Mouse (Mus musculus) CH12.LX (cell line): ENCODE measurements around the gene Vmn1r64. TPM values are rescaled to one million over a fixed set of nuclear protein-coding genes. Genes with fewer than 3 reads are reported as not detected.

Experiments used
- DNase-seq: peaks from one replicate; pipeline ENCODE4 v3.0.0-alpha.2; 2013; ENCODE audit errors: extremely low read depth
- H3K27ac ChIP-seq: 2 replicates; pipeline ENCODE4 v1.5.1; 2012; ENCODE audit warnings: low read depth, mild to moderate bottlenecking, control low read depth, moderate library complexity; ENCODE audit not compliant: insufficient read depth
- H3K27me3 ChIP-seq: replicated peaks from 2 replicates; pipeline ENCODE3; 2012; ENCODE audit warnings: inconsistent platforms
- H3K36me3 ChIP-seq, 2 experiments: replicated peaks in 1 of 2; 2 replicates each; pipeline versions ENCODE3 to v1.6.1; 2012; ENCODE audit warnings: inconsistent platforms in 1 of 2, low read length in 1 of 2, mild to moderate bottlenecking in 1 of 2, mixed read lengths in 1 of 2, moderate library complexity in 1 of 2; ENCODE audit not compliant: control insufficient read depth in 1 of 2, insufficient read depth in 1 of 2
- H3K4me1 ChIP-seq, 2 experiments: 2 replicates each; pipeline ENCODE4 v1.6.1; 2012; ENCODE audit warnings: inconsistent platforms in 1 of 2, moderate library complexity in 1 of 2; ENCODE audit not compliant: insufficient read depth in 2 of 2, control insufficient read depth in 1 of 2
- H3K4me2 ChIP-seq: 2 replicates; pipeline ENCODE4 v1.6.1; 2012; ENCODE audit warnings: low read depth, mild to moderate bottlenecking, control low read depth; ENCODE audit not compliant: poor library complexity, insufficient read depth, severe bottlenecking
- H3K4me3 ChIP-seq, 3 experiments: fragments of 150-350 bp in 1 of 3; sonication (generic) in 1 of 3; replicated peaks in 1 of 3; 2 replicates each; pipeline versions ENCODE3 to v1.5.1; 2011 to 2012; ENCODE audit warnings: low read depth in 2 of 3, low read length in 2 of 3, mild to moderate bottlenecking in 2 of 3, moderate library complexity in 2 of 3, control low read depth in 1 of 3, improper control_type of control experiment in 1 of 3, inconsistent platforms in 1 of 3, mixed read lengths in 1 of 3; ENCODE audit not compliant: poor library complexity in 1 of 3
- H3K79me2 ChIP-seq: replicated peaks from 2 replicates; pipeline ENCODE4 v1.6.1; 2012; ENCODE audit warnings: mild to moderate bottlenecking, moderate library complexity; ENCODE audit not compliant: control insufficient read depth, poor library complexity, insufficient read depth, severe bottlenecking; ENCODE audit errors: extremely low read depth
- H3K9ac ChIP-seq: 2 replicates; pipeline ENCODE4 v1.6.1; 2012; ENCODE audit warnings: low read depth, mild to moderate bottlenecking, control low read depth, moderate library complexity; ENCODE audit not compliant: insufficient read depth
- H3K9me3 ChIP-seq: replicated peaks from 2 replicates; pipeline ENCODE3; 2012; ENCODE audit warnings: low read length, inconsistent platforms, mixed read lengths
- BHLHE40 ChIP-seq: IDR thresholded peaks from 2 replicates; pipeline ENCODE4 v1.6.1; 2011; ENCODE audit warnings: mild to moderate bottlenecking, low read depth, low read length, improper control_type of control experiment
- CHD2 ChIP-seq: IDR thresholded peaks from 2 replicates; pipeline ENCODE4 v1.6.1; 2011; ENCODE audit warnings: low read length, improper control_type of control experiment
- E2F4 ChIP-seq: IDR thresholded peaks from 2 replicates; pipeline ENCODE4 v1.6.1; 2011; ENCODE audit warnings: low read depth, low read length, improper control_type of control experiment; ENCODE audit not compliant: insufficient replicate concordance
- ELF1 ChIP-seq: IDR thresholded peaks from 2 replicates; pipeline ENCODE4 v1.6.1; 2014; ENCODE audit warnings: low read depth, mild to moderate bottlenecking, inconsistent platforms, low read length, improper control_type of control experiment
- GABPA ChIP-seq: IDR thresholded peaks from 2 replicates; pipeline ENCODE4 v1.6.1; 2012; ENCODE audit warnings: low read depth, low read length, improper control_type of control experiment, inconsistent platforms; ENCODE audit not compliant: insufficient replicate concordance
- HCFC1 ChIP-seq: IDR thresholded peaks from 2 replicates; pipeline ENCODE4 v1.6.1; 2012; ENCODE audit warnings: low read depth, mild to moderate bottlenecking, inconsistent platforms, low read length, improper control_type of control experiment
- IRF4 ChIP-seq: IDR thresholded peaks from 2 replicates; pipeline ENCODE4 v1.6.1; 2014; ENCODE audit warnings: low read depth, mild to moderate bottlenecking, inconsistent platforms, low read length, improper control_type of control experiment
- JUN ChIP-seq: IDR thresholded peaks from 2 replicates; pipeline ENCODE4 v1.6.1; 2011; ENCODE audit warnings: low read depth, mild to moderate bottlenecking, low read length, improper control_type of control experiment, moderate library complexity; ENCODE audit not compliant: insufficient read depth
- KAT2A ChIP-seq: IDR thresholded peaks from 2 replicates; pipeline ENCODE4 v1.6.1; 2012; ENCODE audit warnings: low read length, improper control_type of control experiment, inconsistent platforms; ENCODE audit not compliant: insufficient replicate concordance
- MAFK ChIP-seq: IDR thresholded peaks from 2 replicates; pipeline ENCODE4 v1.6.1; 2011; ENCODE audit warnings: low read length, improper control_type of control experiment; ENCODE audit not compliant: insufficient replicate concordance
- MYC ChIP-seq: IDR thresholded peaks from 2 replicates; pipeline ENCODE4 v1.6.1; 2011; ENCODE audit warnings: low read depth, mild to moderate bottlenecking, improper control_type of control experiment, low read length
- NRF1 ChIP-seq: IDR thresholded peaks from 2 replicates; pipeline ENCODE4 v1.6.1; 2014; ENCODE audit warnings: low read depth, mild to moderate bottlenecking, inconsistent platforms, low read length, improper control_type of control experiment, moderate library complexity
- PAX5 ChIP-seq: IDR thresholded peaks from 2 replicates; pipeline ENCODE4 v1.6.1; 2012; ENCODE audit warnings: low read length, inconsistent platforms, mixed read lengths
- POLR2AphosphoS2 ChIP-seq: IDR thresholded peaks from 2 replicates; pipeline ENCODE4 v1.6.1; 2011; ENCODE audit warnings: low read depth, low read length, improper control_type of control experiment
- RAD21 ChIP-seq: IDR thresholded peaks from 2 replicates; pipeline ENCODE4 v1.6.1; 2011; ENCODE audit warnings: low read depth, mild to moderate bottlenecking, low read length, improper control_type of control experiment, moderate library complexity
- RCOR1 ChIP-seq: conservative IDR thresholded peaks from 2 replicates; pipeline ENCODE4 v1.6.1; 2012; ENCODE audit warnings: low read depth, mild to moderate bottlenecking, inconsistent platforms, low read length, improper control_type of control experiment
- SIN3A ChIP-seq: IDR thresholded peaks from 2 replicates; pipeline ENCODE4 v1.6.1; 2012; ENCODE audit warnings: low read length, improper control_type of control experiment, inconsistent platforms
- SMC3 ChIP-seq: IDR thresholded peaks from 2 replicates; pipeline ENCODE4 v1.6.1; 2011; ENCODE audit warnings: low read depth, low read length, improper control_type of control experiment
- TBP ChIP-seq: conservative IDR thresholded peaks from 2 replicates; pipeline ENCODE4 v1.6.1; 2011; ENCODE audit warnings: low read depth, low read length, improper control_type of control experiment
- TCF12 ChIP-seq: IDR thresholded peaks from 2 replicates; pipeline ENCODE4 v1.6.1; 2014; ENCODE audit warnings: low read depth, mild to moderate bottlenecking, inconsistent platforms, low read length, improper control_type of control experiment
- ZC3H11A ChIP-seq: IDR thresholded peaks from 2 replicates; pipeline ENCODE4 v1.6.1; 2012; ENCODE audit warnings: low read depth, mild to moderate bottlenecking, inconsistent platforms, low read length, improper control_type of control experiment
- dilution Hi-C: fragments of 300-500 bp; cut with MboI; formaldehyde crosslinking; loops from 2 replicates; pipeline ENCODE4 v1.14.3; 2020; ENCODE audit warnings: low sequenced_read_pairs; ENCODE audit not compliant: extremely low pct_unique_long_range_greater_than_20kb, extremely low pct_ligation_motif_present
- in situ Hi-C: fragments of 300-500 bp; cut with MboI; formaldehyde crosslinking; loops from 3 replicates; pipeline ENCODE4 v1.14.3; 2019; ENCODE audit warnings: low sequenced_read_pairs, low pct_ligation_motif_present, low pct_unique_long_range_greater_than_20kb, mixed read lengths
- polyA plus RNA-seq: library from polyadenylated mRNA; unstranded; fragments of >175 nt; gene quantifications from 2 replicates; pipeline ENCODE4 v1.2.1, GENCODE M21; 2012; ENCODE audit warnings: low read depth; ENCODE audit not compliant: insufficient read length
- total RNA-seq, 2 experiments: library from RNA; depleted of rRNA; stranded (reverse); fragments of 300-350 nt in 1 of 2; fragments of >200 nt in 1 of 2; gene quantifications; 2 replicates each; pipeline ENCODE4 v1.2.3; 2012 to 2014

Vmn1r64 gene
- not detected in 2 replicates for total RNA-seq (2012; rRNA removed)
- total RNA-seq (2014; rRNA removed): not detected in 2 replicates
- not detected in 2 replicates for polyA plus RNA-seq

DNA sequence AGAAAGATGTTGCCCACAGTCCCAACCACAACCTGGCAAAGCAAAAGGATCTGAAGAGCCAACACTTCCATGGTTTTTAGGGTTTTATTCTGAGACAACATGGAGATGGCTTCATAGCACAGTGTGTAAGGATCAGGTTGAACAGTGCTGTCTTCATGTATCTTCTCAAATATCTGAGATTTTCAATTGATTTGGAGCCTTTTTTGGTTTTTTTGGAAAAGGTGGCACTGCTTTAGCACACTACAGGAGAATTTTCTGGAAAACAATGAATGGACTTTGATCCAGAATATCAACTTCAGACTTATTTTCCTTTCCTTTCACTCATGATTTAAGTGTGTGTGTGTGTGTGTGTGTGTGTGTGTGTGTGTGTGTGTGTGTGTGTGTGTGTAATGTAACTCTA is at the start of gene Vmn1r64:
TSS of gene Vmn1r64 (minus strand) at position 101 of the 400 bp plus-strand sequence.
- TF ChIP-seq MYC: no peak
- no peak for TF ChIP-seq SIN3A
- TF ChIP-seq RAD21: no peak
- no peak for TF ChIP-seq NRF1
- no peak for TF ChIP-seq MAFK
- TF ChIP-seq RCOR1: no peak
- no peak for TF ChIP-seq BHLHE40
- Histone ChIP-seq H3K36me3 (no peaks in the 10 kb centered on the region), H3K4me1 (no peaks in the 10 kb centered on the region), H3K27me3 (peaks cover 9% of the 10 kb centered on the region), H3K79me2 (no peaks in the 10 kb centered on the region), H3K27ac (no peak within 1 kb of the TSS), H3K9ac (no peak within 1 kb of the TSS), H3K4me2 (no peak within 1 kb of the TSS), H3K4me3 (no peak within 1 kb of the TSS), H3K9me3 (no peaks in the 10 kb centered on the region)
- dilution Hi-C loops: no loop called here
- DNase-seq: no peak
- in situ Hi-C loops: no loop called here

DNA sequence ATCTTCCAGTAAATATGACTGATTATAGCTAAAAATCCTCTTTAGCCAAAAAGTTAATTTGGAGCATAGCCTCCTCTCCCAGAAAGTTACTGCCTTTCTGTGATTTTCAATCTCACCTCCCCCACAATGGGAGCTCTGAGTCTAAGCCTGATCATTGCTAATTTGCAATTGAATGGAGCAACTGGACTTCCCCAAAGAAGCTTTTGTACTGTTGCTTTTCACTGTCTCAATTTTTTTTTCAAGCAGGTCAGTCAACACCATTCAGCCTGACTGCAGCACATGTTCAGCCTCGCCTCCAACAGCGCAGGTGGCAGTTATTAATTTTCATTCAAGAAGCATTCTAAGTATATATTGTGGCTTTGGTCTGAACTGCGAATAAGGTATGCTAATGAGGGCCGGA is 14.9 kb upstream of the Vmn1r64 start:
- Histone ChIP-seq H3K4me1 (no peaks in the 10 kb centered on the region), H3K27me3 (peaks cover 5% of the 10 kb centered on the region), H3K9me3 (no peaks in the 10 kb centered on the region), H3K36me3 (no peaks in the 10 kb centered on the region), H3K79me2 (no peaks in the 10 kb centered on the region), H3K4me3 (no peak overlapping the region), H3K27ac (no peak overlapping the region), H3K4me2 (no peak overlapping the region), H3K9ac (no peak overlapping the region)
- dilution Hi-C loops (no loop called here), in situ Hi-C loops (no loop called here)
- no peak for DNase-seq
- no peak for TF ChIP-seq ELF1
- no peak for TF ChIP-seq TCF12
- no peak for TF ChIP-seq HCFC1
- TF ChIP-seq PAX5: no peak
- TF ChIP-seq POLR2AphosphoS2: no peak
- TF ChIP-seq IRF4: no peak
- no peak for TF ChIP-seq JUN
- no peak for TF ChIP-seq TBP
- no peak for TF ChIP-seq SMC3
- TF ChIP-seq ZC3H11A: no peak
- TF ChIP-seq CHD2: no peak
- TF ChIP-seq GABPA: no peak
- TF ChIP-seq E2F4: no peak
- TF ChIP-seq KAT2A: no peak
- TF ChIP-seq RCOR1: no peak
